Mouse (Mus musculus) G1E (cell line): Measurements from ENCODE around the gene Ttc30a2. TPM values are rescaled to one million over a fixed set of nuclear protein-coding genes. Genes with fewer than 3 reads are reported as not detected.
"Not testable (repeated sequence)": the region's sequence is repeated elsewhere in the genome, so short reads cannot be mapped to it uniquely, and the experiment has no call there.

ENCODE experiments used
- ATAC-seq: 2 replicates; pipeline ENCODE4 v1.8.0; 2016; ENCODE audit warnings: mild to moderate bottlenecking; ENCODE audit not compliant: insufficient number of reproducible peaks, poor library complexity, low FRiP score, severe bottlenecking; ENCODE audit errors: extremely low read depth
- DNase-seq: peaks from one replicate; pipeline ENCODE4 v3.0.0; 2012; ENCODE audit warnings: low spot score
- H3K27me3 ChIP-seq: 2 replicates; pipeline ENCODE4 v1.6.1; 2012; ENCODE audit warnings: mild to moderate bottlenecking, low read length, inconsistent platforms; ENCODE audit not compliant: insufficient read depth
- H3K36me3 ChIP-seq: replicated peaks from 2 replicates; pipeline ENCODE3; 2012; ENCODE audit warnings: mild to moderate bottlenecking, inconsistent platforms
- H3K4me1 ChIP-seq: 2 replicates; pipeline ENCODE4 v1.6.1; 2012; ENCODE audit warnings: low read depth, low read length, inconsistent platforms, mixed read lengths; ENCODE audit not compliant: insufficient read depth
- H3K4me3 ChIP-seq: 2 replicates; pipeline ENCODE4 v1.5.1; 2012; ENCODE audit warnings: low read depth, mild to moderate bottlenecking, inconsistent platforms, low read length, moderate library complexity, mixed read lengths
- H3K9me3 ChIP-seq: replicated peaks from 2 replicates; pipeline ENCODE4 v1.6.1; 2012; ENCODE audit warnings: inconsistent platforms
- CTCF ChIP-seq: IDR thresholded peaks from 2 replicates; pipeline ENCODE4 v1.5.1; 2012; ENCODE audit warnings: low read depth, low read length, inconsistent platforms, mixed read lengths
- GATA1 ChIP-seq: IDR thresholded peaks from 2 replicates; pipeline ENCODE4 v1.6.1; 2012; ENCODE audit warnings: borderline replicate concordance, low read length, inconsistent platforms, mixed read lengths
- GATA2 ChIP-seq: IDR thresholded peaks from 2 replicates; pipeline ENCODE4 v1.6.1; 2012; ENCODE audit warnings: low read depth, low read length, inconsistent platforms, borderline replicate concordance
- POLR2AphosphoS5 ChIP-seq: IDR thresholded peaks from 2 replicates; pipeline ENCODE4 v1.6.1; 2012; ENCODE audit warnings: low read depth, low read length, inconsistent platforms; ENCODE audit not compliant: insufficient replicate concordance
- TAL1 ChIP-seq: conservative IDR thresholded peaks from 2 replicates; pipeline ENCODE4 v1.6.1; 2012; ENCODE audit warnings: low read depth, low read length, inconsistent platforms, mixed read lengths
- polyA plus RNA-seq: library from polyadenylated mRNA; stranded (reverse); fragments of >175 nt; gene quantifications from 2 replicates; pipeline ENCODE4 v1.2.3, GENCODE M21; 2012
- total RNA-seq, 2 experiments: library from RNA; stranded (forward) in 1 of 2; stranded (reverse) in 1 of 2; fragments of 200-1000 nt in 1 of 2; fragments of >200 nt in 1 of 2; fragmentation: Nextera tagmentation in 1 of 2; gene quantifications; 2 replicates each; pipeline ENCODE4 v1.2.3; 2014 to 2017

Ttc30a2 gene
- total RNA-seq (2014; fragmentation: Nextera tagmentation) (not detected in 2 replicates), total RNA-seq (2017) (0.05 and 0.06 TPM in 2 replicates), polyA plus RNA-seq (not detected in 2 replicates)

- DNase-seq, H3K9me3 ChIP-seq, H3K4me1 ChIP-seq, H3K36me3 ChIP-seq, H3K27me3 ChIP-seq, H3K4me3 ChIP-seq, ATAC-seq: not testable (repeated sequence)
Observed at GRCm38 (mm10) chr2:75977752-75978368, at the start of gene Ttc30a2. Gene Ttc30a2, minus strand, starts transcription at chr2:75978170.

GRCm38 (mm10) chr2:76016890-76017289, 38.9 kb upstream of the Ttc30a2 start:
- TF ChIP-seq GATA2 (no peak), TAL1 (no peak), GATA1 (no peak), POLR2AphosphoS5 (no peak), CTCF (no peak)
- Histone ChIP-seq H3K36me3 (no peaks in the 10 kb centered on the region), H3K9me3 (no peaks in the 10 kb centered on the region), H3K4me3 (no peak overlapping the region), H3K4me1 (no peaks in the 10 kb centered on the region), H3K27me3 (no peaks in the 10 kb centered on the region)
- no peak for ATAC-seq
- no peak for DNase-seq

- no peak overlapping the region for H3K4me3 ChIP-seq
- no peaks in the 10 kb centered on the region for H3K27me3 ChIP-seq
- H3K9me3 ChIP-seq: no peaks in the 10 kb centered on the region
- DNase-seq (no peak), ATAC-seq (no peak)
- no peaks in the 10 kb centered on the region for H3K36me3 ChIP-seq
- H3K4me1 ChIP-seq: no peaks in the 10 kb centered on the region
- TF ChIP-seq POLR2AphosphoS5 (no peak), TAL1 (no peak), GATA2 (no peak), GATA1 (no peak), CTCF (no peak)
Observed at GRCm38 (mm10) chr2:76016136-76016535, 38.2 kb upstream of the Ttc30a2 start.

GRCm38 (mm10) chr2:76015460-76015859, 37.5 kb upstream of the Ttc30a2 start:
- Histone ChIP-seq H3K36me3 (no peaks in the 10 kb centered on the region), H3K27me3 (no peaks in the 10 kb centered on the region), H3K4me3 (no peak overlapping the region), H3K9me3 (no peaks in the 10 kb centered on the region), H3K4me1 (no peaks in the 10 kb centered on the region)
- ATAC-seq: no peak
- TF ChIP-seq POLR2AphosphoS5: no peak
- TF ChIP-seq GATA2: no peak
- DNase-seq: no peak

DNA sequence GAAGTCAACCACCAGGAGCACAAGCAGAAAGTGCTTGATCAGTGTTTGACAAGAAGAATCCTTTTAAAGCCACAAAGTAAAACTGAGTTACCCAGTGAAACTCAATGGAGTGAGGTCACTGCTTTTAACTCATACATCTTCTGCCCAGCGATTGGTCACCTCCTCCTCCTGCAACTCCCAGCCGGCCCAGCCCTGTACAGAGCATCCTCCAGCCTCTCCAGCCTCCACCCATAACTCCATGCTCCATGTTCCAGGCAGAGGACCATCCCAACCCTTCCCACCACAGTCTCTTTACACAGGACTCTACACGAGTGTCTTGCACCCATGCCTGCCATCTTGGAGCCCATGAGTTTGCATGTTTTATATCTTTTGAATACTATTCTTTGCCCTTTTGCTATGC, 36.7 kb upstream of the Ttc30a2 start:
- TF ChIP-seq GATA2: no peak
- TF ChIP-seq GATA1: no peak
- TF ChIP-seq CTCF: no peak
- no peak for TF ChIP-seq POLR2AphosphoS5
- no peak for TF ChIP-seq TAL1
- no peaks in the 10 kb centered on the region for H3K9me3 ChIP-seq

DNA sequence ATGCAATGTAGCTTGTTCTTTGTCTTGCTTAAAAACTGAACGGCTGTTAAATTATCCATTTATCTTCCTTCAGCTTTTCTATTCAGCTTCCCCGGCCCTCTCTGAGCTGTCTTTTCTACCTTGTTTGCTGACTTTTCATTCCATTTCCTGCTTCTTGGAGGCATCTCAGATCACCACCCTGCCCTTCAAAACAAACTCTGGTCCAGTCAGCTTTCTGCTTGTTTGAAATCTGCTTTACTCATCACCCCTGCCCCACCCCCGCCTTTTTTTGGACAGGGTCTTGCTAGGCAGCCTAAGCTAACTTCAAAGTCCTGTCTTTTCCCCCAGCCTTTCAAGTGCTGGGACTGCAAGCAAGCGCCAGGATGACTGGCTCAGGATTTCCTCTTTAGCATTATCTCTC, 28.2 kb upstream of the Ttc30a2 start:
- no peak for TF ChIP-seq CTCF
- no peak for TF ChIP-seq GATA1
- TF ChIP-seq TAL1: no peak
- no peak for TF ChIP-seq GATA2
- no peak for TF ChIP-seq POLR2AphosphoS5
- Histone ChIP-seq H3K36me3 (no peaks in the 10 kb centered on the region), H3K27me3 (no peaks in the 10 kb centered on the region), H3K9me3 (no peaks in the 10 kb centered on the region), H3K4me1 (no peaks in the 10 kb centered on the region), H3K4me3 (no peak overlapping the region)
- DNase-seq (no peak), ATAC-seq (no peak)

More for the DNA sequence above, 36.7 kb upstream of the Ttc30a2 start:
- Histone ChIP-seq H3K36me3 (no peaks in the 10 kb centered on the region), H3K27me3 (no peaks in the 10 kb centered on the region), H3K4me3 (no peak overlapping the region), H3K4me1 (no peaks in the 10 kb centered on the region)
- no peak for ATAC-seq
- DNase-seq: no peak

DNA sequence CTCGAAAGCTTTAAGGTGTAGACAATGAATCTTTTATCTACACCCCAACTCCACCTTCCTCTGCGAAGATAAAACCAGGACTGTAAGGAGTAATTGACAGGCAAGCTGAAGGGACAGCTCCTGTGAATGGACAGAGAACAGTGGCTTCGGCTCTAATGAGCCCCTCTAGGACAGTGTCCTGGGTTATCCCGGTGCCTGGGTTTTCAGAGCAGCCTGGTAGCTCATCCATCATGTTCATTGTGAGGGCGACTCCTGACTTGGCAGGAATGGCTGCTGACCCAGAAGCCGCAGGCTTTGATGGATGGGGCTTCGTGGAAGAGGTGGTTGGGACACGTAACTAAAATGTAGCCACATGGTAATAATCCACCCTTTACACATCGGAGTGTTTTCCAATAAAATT, 24.9 kb upstream of the Ttc30a2 start:
- H3K36me3 ChIP-seq: no peaks in the 10 kb centered on the region
- no peak for ATAC-seq

More for the DNA sequence above, 24.9 kb upstream of the Ttc30a2 start:
- Histone ChIP-seq H3K9me3 (no peaks in the 10 kb centered on the region), H3K4me3 (no peak overlapping the region), H3K27me3 (peaks cover 4% of the 10 kb centered on the region; the same call in 1 of the 2 replicates), H3K4me1 (no peaks in the 10 kb centered on the region)
- no peak for DNase-seq
- TF ChIP-seq GATA1: no peak
- TF ChIP-seq POLR2AphosphoS5: no peak
